12 mouse cellular contexts compared by ENCODE assay signal in genomic region chr11:79047180-79047727, GRCm38 (mm10).
DNase-seq lines count a peak whose midpoint lies in the region; ATAC-seq and TF ChIP-seq lines count a peak whose summit lies in the region.
"Had no signal": no experiment of that assay in that cellular context is flagged by ENCODE, and none has a peak within 500 bp of the region (broad histone marks: within the 10 kb centered on the region; RNA-seq: fewer than 3 reads in every experiment).

No protein-coding gene starts in this region.

- TF ChIP-seq CTCF in forebrain, postnatal 0 days (IDR thresholded peaks at IDR 0.05; ENCODE audit: low read depth) = no peak
- TF ChIP-seq CTCF in kidney, postnatal 0 days (IDR thresholded peaks at IDR 0.05; ENCODE audit: low read depth) = no peak
- no peak for TF ChIP-seq CTCF in C2C12 (IDR thresholded peaks at IDR 0.05; ENCODE audit: control insufficient read depth, insufficient read depth, insufficient read length)

- no peaks in the 10 kb centered on the region for H3K79me2 ChIP-seq in C2C12 (ENCODE audit: control insufficient read depth, insufficient read depth)

- no peak overlapping the region for H3ac ChIP-seq in C2C12 (ENCODE audit: control insufficient read depth, insufficient read length, low read depth)

- DNase-seq in forebrain, postnatal 0 days = no peak
- peak; percentile 22 for DNase-seq in kidney, postnatal 0 days (ENCODE audit: low spot score)
- DNase-seq in kidney, adult 11 months = no peak
- no peak for DNase-seq in limb, embryonic 10.5 days (ENCODE audit: low spot score)
- DNase-seq in yolk sac, embryonic 10.5 days (ENCODE audit: low spot score) = no peak
- DNase-seq in cerebellum, adult 11-12 months = no peak
- DNase-seq: adrenal gland, postnatal 36 days; cerebellum, adult 9-11 months; lung, postnatal 36 days had no signal

- WGBS in forebrain, embryonic 12.5 days = 73% methylated on average over 11 of the region's 11 CpGs
- WGBS in forebrain, postnatal 0 days = 78% methylated on average over 11 of the region's 11 CpGs
- WGBS in kidney, postnatal 0 days = 57% methylated on average over 11 of the region's 11 CpGs
- 71% methylated on average over 11 of the region's 11 CpGs for WGBS in limb, embryonic 10.5 days

- no peaks in the 10 kb centered on the region for H3K79me3 ChIP-seq in C2C12 (ENCODE audit: low read depth)

- H3K9ac ChIP-seq in forebrain, embryonic 12.5 days = no peak overlapping the region
- no peak overlapping the region for H3K9ac ChIP-seq in forebrain, postnatal 0 days
- H3K9ac ChIP-seq in kidney, postnatal 0 days (ENCODE audit: low read depth, low read length) = no peak overlapping the region
- H3K9ac ChIP-seq: hindbrain, embryonic 15.5 days had no signal

- ATAC-seq in forebrain, embryonic 12.5 days (ENCODE audit: low FRiP score) = no peak
- ATAC-seq in forebrain, postnatal 0 days = no peak
- no peak for ATAC-seq in kidney, postnatal 0 days (replicated peaks; ENCODE audit: low FRiP score, low read depth)

- peak overlapping the region; percentile 31; the same call in 1 of the 2 replicates for H3K27ac ChIP-seq in forebrain, embryonic 12.5 days
- no peak overlapping the region for H3K27ac ChIP-seq in forebrain, postnatal 0 days (ENCODE audit: low read depth, low read length)
- H3K27ac ChIP-seq in kidney, postnatal 0 days = peak overlapping the region; percentile 56
- peak overlapping the region; percentile 79 for H3K27ac ChIP-seq in limb, embryonic 10.5 days
- H3K27ac ChIP-seq: hindbrain, embryonic 15.5 days had no signal

- H3K27me3 ChIP-seq in forebrain, embryonic 12.5 days = no peaks in the 10 kb centered on the region
- H3K27me3 ChIP-seq in forebrain, postnatal 0 days (ENCODE audit: insufficient read depth, low read length) = no peaks in the 10 kb centered on the region
- no peaks in the 10 kb centered on the region for H3K27me3 ChIP-seq in kidney, postnatal 0 days (ENCODE audit: insufficient read depth, low read length)
- no peaks in the 10 kb centered on the region for H3K27me3 ChIP-seq in C2C12 (ENCODE audit: control insufficient read depth, insufficient read depth, insufficient read length)
- no peaks in the 10 kb centered on the region for H3K27me3 ChIP-seq in limb, embryonic 10.5 days (ENCODE audit: low read depth, poor library complexity, severe bottlenecking)
- H3K27me3 ChIP-seq: hindbrain, embryonic 15.5 days had no signal

- peaks cover 3% of the 10 kb centered on the region; the same call in 1 of the 2 replicates for H3K36me3 ChIP-seq in forebrain, embryonic 12.5 days (replicated peaks)
- peaks cover 15% of the 10 kb centered on the region; the same call in 1 of the 2 replicates for H3K36me3 ChIP-seq in forebrain, postnatal 0 days (ENCODE audit: insufficient read depth)
- peaks cover 25% of the 10 kb centered on the region; the same call in 1 of the 2 replicates for H3K36me3 ChIP-seq in kidney, postnatal 0 days (ENCODE audit: insufficient read depth, low read length)
- H3K36me3 ChIP-seq in C2C12 (ENCODE audit: control insufficient read depth, insufficient read depth) = peaks cover 29% of the 10 kb centered on the region
- H3K36me3 ChIP-seq in limb, embryonic 10.5 days = peaks cover 16% of the 10 kb centered on the region

- H3K9me3 ChIP-seq in forebrain, embryonic 12.5 days = no peaks in the 10 kb centered on the region
- H3K9me3 ChIP-seq in forebrain, postnatal 0 days (ENCODE audit: low read length) = no peaks in the 10 kb centered on the region
- no peaks in the 10 kb centered on the region for H3K9me3 ChIP-seq in kidney, postnatal 0 days (replicated peaks; ENCODE audit: low read length)
- H3K9me3 ChIP-seq in limb, embryonic 10.5 days (replicated peaks) = no peaks in the 10 kb centered on the region
- H3K9me3 ChIP-seq: hindbrain, embryonic 15.5 days had no signal

- peaks cover 15% of the 10 kb centered on the region for H3K4me1 ChIP-seq in forebrain, embryonic 12.5 days
- no peaks in the 10 kb centered on the region for H3K4me1 ChIP-seq in forebrain, postnatal 0 days (ENCODE audit: insufficient read depth)
- H3K4me1 ChIP-seq in kidney, postnatal 0 days (replicated peaks; ENCODE audit: insufficient read depth, low read length) = peaks cover 8% of the 10 kb centered on the region
- H3K4me1 ChIP-seq in limb, embryonic 10.5 days = peaks cover 19% of the 10 kb centered on the region

- H3K4me3 ChIP-seq in forebrain, embryonic 12.5 days (replicated peaks) = no peak overlapping the region
- H3K4me3 ChIP-seq in forebrain, postnatal 0 days (ENCODE audit: low read depth, low read length) = no peak overlapping the region
- no peak overlapping the region for H3K4me3 ChIP-seq in kidney, postnatal 0 days (replicated peaks; ENCODE audit: low read depth, low read length)
- H3K4me3 ChIP-seq in C2C12 (ENCODE audit: insufficient read depth, poor library complexity, severe bottlenecking) = no peak overlapping the region
- no peak overlapping the region for H3K4me3 ChIP-seq in limb, embryonic 10.5 days
- H3K4me3 ChIP-seq: hindbrain, embryonic 15.5 days had no signal

- H3K4me2 ChIP-seq in forebrain, embryonic 12.5 days = no peak overlapping the region
- H3K4me2 ChIP-seq in forebrain, postnatal 0 days (ENCODE audit: low read depth) = no peak overlapping the region
- H3K4me2 ChIP-seq in kidney, postnatal 0 days (ENCODE audit: low read length) = no peak overlapping the region
- H3K4me2 ChIP-seq: hindbrain, embryonic 15.5 days had no signal

TF ChIP-seq in C2C12, 6 proteins besides CTCF, POLR2A, EP300 and RAD21:
- TF ChIP-seq MAX (IDR thresholded peaks at IDR 0.05) (no peak), MYOD1 (IDR thresholded peaks at IDR 0.05; ENCODE audit: control insufficient read depth, insufficient read length, low read depth) (peak; percentile 70)
